Mouse (Mus musculus) gastrocnemius, postnatal 10 days (tissue): ENCODE measurements at regions not wholly inside any gene's neighbourhood (a gene's known extent, or its start where the extent isn't known, plus 50 kb on each side); places are given as distances from the start of the nearest gene placed in this dataset.
A peak's percentile ranks its signal among the peaks of the same experiment; 100 is the strongest.

ENCODE experiments used
- DNase-seq: peaks from one replicate; pipeline ENCODE4 v3.0.0; 2021; ENCODE audit warnings: mixed read lengths

GRCm38 (mm10) chr15:62470683-62471331 lies 1374.2 kb downstream of the Gsdmc2 start:
- DNase-seq, result no peak

DNA sequence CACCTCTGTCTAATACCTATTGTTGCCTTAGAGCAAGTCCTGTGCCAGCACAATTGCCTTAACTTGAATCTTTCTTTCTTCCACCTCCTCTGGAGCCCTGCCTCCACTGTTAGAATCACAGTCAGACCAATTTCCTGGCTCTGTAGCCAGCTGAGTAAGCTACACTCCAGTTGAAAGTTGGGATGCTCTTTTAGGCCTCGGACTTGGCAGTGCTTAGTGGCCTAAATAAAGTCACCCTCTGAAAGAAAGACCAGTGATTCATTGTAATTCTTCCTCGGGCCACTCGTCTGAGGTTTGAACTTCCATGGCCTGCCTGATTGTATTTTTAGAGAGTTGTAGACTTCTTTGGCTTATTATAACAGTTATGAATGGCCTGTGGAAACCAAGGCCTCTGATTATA lies 1376.9 kb downstream of the Gsdmc2 start:
- DNase-seq, result no peak

DNA sequence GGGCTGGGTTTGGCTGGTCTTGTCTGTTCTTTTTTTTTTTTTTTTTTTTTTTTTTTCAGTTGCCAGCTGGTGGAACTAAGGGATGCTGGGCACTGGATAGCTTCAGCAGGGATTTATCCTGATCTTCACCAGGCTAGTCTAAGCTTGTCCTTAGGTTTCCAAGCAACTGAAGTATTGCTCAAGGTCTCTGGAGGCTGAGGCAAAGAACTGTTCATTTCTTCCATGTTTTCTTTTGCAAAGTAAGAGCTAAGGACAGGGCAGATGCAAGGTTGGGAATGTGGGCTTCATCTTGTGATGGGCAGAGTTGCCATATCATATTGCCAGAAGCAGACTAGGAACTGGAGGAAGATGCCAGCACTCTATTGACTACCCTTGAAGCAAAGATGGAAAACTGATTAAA lies 1378.1 kb downstream of the Gsdmc2 start:
- no peak for DNase-seq

DNA sequence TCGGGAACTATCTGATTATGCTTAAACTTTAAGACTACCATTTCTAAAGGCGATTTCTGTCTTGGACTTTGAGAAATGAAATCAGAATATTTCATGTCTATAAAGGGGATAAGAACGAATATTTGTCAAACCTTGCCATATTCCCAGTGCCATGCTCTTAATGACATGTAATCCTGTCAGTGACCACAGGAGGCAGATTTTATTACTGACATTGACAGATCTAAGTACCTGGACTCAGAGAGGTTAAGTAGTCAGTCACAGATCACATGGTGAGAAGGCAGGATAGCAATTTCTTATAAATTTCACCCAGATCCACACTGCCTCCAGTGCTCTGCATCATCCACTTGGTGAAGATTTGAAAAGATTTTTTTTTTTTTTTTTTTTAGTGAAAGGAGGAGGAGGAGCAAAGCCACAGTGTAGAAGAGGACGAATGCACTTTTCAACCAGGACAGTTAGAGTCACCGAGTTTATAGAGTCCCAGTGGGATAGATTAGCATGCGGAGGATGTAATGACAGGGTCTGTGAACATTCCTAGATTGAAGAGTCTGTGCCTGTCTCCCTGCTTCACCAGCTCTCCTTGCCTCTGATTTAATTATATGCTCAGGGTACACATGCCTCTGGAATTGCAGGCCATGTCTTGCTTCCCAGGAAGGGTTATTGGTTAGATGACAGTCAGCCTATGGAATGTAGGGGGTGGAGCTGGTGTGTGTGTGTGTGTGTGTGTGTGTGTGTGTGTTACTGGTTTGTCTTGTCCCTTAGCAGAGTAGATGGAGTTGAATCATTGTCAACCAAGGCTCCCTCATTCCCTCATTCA lies 1379.7 kb downstream of the Gsdmc2 start:
- DNase-seq, result no peak

DNA sequence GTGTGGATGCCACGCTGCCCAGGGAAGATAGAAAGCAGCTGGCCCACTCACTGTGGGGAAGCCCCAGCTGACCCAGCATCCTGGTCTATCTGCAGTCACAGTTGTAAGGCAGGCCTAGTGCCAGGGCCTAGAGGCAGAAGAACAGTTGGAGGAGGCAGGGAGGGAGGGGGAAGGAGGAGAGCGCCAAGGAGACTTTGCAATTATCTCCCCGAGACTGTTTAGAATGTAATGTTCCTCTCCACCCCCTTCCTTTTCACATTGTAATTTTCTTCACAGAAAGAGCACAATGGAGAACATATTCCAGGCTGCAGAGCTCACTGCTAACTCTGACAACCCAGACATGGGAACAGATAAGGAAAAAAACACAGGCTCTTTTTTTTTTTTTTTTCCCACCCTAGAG lies 1382.3 kb downstream of the Gsdmc2 start:
- DNase-seq, result peak; percentile 16

GRCm38 (mm10) chr15:62461398-62462051 lies 1383.5 kb downstream of the Gsdmc2 start:
- no peak for DNase-seq

DNA sequence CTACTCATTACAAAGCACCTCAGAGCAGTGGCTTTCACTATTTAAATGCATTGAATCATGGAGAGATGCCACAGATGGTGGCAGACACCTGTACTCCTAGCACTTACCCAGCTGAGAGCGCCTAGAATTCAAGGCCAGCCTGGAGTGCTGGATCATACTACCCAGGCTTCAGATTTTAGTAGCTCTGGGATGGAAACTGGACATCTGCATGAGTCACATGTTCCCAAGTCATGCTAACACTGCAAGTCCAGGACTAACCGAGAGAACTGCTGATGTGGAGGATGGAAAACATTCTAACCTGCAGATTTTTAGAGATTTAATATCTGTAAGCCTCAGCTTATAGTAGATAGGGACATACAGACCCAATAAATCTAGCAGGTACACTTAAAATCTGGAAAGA lies 1384.3 kb downstream of the Gsdmc2 start:
- DNase-seq, result no peak

DNA sequence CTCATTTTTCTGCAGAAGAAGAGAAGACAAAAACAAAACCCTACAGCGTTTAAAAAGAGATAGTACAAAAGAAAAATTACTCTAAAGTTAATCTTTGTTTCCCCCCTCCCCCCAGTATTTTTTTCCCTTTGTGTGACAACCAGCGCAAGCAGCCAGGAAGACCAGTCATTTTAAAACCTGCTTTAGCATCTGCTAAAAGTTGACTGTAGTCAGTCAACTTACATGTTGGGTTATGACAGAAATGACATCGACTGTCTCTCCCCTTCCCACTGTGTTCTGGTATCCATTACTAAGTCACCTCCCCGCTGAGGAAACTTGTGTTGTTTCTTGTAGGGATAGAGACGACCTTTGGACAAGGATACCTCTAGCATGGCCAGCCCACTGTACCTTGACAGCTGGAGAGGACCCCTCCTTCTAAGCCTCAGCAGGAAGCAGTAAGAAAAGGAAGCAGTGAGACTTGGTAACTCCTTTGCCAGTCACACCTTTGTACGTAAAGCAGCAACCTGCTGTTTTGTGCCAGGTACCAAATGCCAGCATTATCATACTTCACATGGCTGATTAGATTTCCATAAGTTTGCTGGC lies 1384.9 kb downstream of the Gsdmc2 start:
- no peak for DNase-seq

DNA sequence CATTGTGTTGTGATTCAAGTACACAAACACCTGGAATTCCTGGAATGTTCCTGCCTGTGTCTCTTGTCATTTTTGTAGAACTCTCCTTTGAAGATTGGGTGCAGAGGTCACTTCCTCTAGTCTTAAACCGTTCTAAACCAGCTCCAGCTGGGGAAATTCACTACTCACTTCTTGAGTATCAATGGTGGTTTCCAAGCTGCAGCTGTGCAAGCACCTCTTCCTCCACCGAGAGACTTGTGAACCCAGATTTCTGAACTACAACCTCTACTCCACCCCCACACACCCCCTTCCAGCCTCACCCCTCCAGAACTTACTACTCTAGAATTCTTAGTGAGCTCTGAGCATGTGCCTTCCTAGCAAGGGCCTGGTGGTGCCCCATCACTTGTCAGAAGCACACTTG lies 1387.0 kb downstream of the Gsdmc2 start:
- no peak for DNase-seq

- DNase-seq, result no peak
Measured at GRCm38 (mm10) chr15:62457051-62457664, 1387.8 kb downstream of the Gsdmc2 start.

DNA sequence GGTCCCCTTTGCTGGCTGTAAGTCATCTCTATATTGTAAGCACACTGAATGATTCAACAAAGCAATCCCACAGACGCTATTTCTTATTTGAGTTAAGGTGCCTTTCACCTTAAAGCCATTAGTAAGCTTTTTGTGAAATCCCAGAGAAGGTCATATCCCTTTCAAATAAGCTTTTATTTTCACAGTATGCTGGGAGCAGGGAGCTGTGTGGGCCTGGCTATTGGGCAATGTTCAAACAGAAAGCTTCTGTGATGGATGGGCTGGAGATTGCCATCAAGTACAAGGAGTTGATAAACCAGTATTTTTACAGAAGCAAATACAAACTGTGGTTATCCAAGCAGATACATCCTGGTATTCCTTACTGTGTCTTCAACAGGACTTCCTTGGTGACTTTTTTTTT lies 1389.0 kb downstream of the Gsdmc2 start:
- no peak for DNase-seq

DNA sequence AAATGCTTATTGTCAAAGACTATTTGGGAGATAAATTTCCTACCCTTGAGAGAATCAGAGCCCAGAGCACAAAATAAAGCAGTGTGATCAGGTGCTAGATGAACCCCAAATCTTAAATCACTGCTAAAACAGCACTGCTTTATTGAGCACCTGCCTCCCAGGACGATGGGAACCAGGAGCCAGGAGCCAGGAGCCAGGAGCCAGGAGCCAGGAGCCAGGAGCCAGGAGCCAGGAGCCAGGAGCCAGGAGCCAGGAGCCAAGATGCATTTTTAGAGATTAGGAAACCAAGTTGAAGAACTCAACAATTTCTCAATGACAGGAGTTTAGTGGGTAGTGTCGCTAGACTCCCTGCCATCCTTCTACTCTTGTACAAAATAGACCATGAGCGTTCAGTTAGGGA lies 1396.9 kb downstream of the Gsdmc2 start:
- no peak for DNase-seq

DNA sequence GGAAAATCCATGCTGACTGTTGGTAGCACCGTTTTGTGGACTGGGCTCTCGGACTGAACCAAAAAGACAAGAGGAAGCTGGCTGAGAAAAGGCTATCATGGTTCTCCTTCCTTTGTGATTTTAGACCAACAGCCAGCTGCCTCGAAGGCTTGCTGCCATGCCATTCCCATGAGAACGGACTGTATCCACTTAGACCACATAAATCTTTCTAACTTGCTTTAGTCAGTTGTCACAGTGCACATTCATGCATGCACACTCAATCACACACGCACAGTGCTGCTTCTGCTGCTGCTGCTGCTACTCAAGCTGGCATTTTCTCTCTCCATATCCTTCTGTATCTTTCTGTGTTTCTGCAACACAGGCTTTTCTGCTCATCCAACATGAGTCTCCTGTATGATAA lies 1405.8 kb downstream of the Gsdmc2 start:
- DNase-seq, result no peak

DNA sequence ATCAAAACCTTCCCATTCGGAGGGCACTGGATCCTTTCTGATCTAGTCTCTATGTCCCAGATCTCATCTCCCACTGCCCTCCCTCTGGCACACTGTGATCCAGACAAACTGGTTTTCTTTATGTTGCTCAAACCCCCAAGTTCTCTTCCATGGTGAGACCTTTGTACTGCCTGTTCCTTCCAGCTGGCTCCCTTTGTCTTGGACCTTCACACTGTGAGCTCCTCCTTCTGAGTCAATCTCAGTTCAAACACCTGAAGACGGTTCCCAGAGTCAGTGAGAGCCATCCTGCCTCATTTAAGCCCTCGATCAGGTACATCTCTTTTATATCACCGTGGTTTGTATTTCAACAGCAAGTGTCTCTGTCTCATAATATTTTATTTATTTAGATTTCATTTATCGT lies 1408.3 kb downstream of the Gsdmc2 start:
- no peak for DNase-seq

GRCm38 (mm10) chr15:62435141-62435680 lies 1409.8 kb downstream of the Gsdmc2 start:
- no peak for DNase-seq

GRCm38 (mm10) chr15:62432742-62433245 lies 1412.2 kb downstream of the Gsdmc2 start:
- DNase-seq, result no peak

- DNase-seq, result no peak
Measured at GRCm38 (mm10) chr15:62431150-62431678, 1413.8 kb downstream of the Gsdmc2 start.

GRCm38 (mm10) chr15:62422995-62423394 lies 1422.0 kb downstream of the Gsdmc2 start:
- DNase-seq, result no peak

DNA sequence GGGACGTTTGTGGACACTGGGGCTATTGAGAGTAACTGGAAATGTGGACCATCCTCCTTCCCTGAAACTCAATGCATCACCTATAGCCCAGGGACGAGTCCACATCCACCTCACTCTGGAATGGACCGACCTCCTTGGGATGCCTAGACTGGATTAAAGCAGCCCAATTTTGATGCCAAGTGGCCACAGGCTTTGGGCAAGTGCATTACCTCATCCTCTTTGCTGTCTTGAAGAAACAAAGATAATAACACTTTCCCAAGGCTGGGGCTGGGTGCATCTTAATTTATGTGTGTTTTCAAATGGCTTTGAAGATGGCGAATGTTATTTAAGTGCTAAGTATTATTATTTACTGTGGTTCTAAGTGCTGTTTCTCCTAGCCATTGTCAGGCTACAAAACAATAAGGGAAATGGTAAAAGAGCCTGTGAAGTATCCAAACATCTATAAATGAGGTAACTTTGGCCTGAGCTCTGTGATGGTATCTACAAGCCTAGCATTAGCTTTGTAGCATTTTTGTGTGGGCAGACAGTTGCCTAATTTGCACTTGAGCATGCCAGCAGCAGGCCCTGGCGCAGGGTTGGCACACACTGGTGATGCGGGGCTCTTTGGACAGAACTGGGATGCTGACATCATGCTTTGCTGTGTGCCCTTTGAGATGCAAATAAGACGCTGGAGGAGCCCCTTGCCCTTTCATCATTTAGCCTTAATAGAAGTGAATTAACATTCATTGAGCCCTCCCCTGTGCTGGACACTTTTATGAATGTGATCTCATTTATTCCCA lies 1423.7 kb downstream of the Gsdmc2 start:
- DNase-seq, result no peak

- no peak for DNase-seq
Measured at GRCm38 (mm10) chr15:62416691-62417090, 1428.3 kb downstream of the Gsdmc2 start.

DNA sequence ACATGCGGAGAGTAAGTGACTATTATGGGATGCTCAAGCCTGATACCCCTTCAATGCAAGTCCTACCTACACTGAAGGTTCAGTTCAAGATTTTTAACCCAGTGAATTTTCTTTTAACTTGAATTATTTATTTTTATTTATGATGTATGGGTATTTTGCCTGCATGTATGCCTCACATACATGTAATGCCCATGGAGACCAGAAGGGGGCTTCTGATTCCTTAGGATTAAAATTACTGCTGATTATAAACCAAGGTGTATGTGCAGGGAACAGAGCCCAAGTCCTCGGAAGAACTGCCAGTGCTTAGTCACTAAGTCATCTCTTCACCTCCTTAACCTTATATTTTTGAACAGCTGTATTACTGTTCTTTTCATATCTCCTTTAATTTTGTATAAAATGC lies 1431.3 kb downstream of the Gsdmc2 start:
- no peak for DNase-seq
